Mouse (Mus musculus) midbrain, embryonic 15.5 days (tissue): ENCODE measurements at regions not wholly inside any gene's neighbourhood (a gene's known extent, or its start where the extent isn't known, plus 50 kb on each side); places are given as distances from the start of the nearest gene placed in this dataset.

Experiments used
- ATAC-seq: fragments of 200-750 bp; cut with Nextera tagmentation; replicated peaks from 2 replicates; pipeline ENCODE4 v1.8.0; 2017; ENCODE audit warnings: moderate TSS enrichment
- H3K27ac ChIP-seq: fragments of 300-500 bp; sonication (generic); 2 replicates; pipeline ENCODE4 v1.5.1; 2015; ENCODE audit warnings: mild to moderate bottlenecking, inconsistent platforms
- H3K27me3 ChIP-seq: fragments of 300-500 bp; sonication (generic); replicated peaks from 2 replicates; pipeline ENCODE4 v1.6.1; 2015; ENCODE audit warnings: inconsistent platforms
- H3K36me3 ChIP-seq: fragments of 300-500 bp; sonication (generic); replicated peaks from 2 replicates; pipeline ENCODE4 v1.6.1; 2015; ENCODE audit warnings: inconsistent platforms
- H3K4me1 ChIP-seq: fragments of 300-500 bp; sonication (generic); 2 replicates; pipeline ENCODE4 v1.6.1; 2015; ENCODE audit warnings: inconsistent platforms
- H3K4me2 ChIP-seq: fragments of 300-500 bp; sonication (generic); 2 replicates; pipeline ENCODE4 v1.6.1; 2015; ENCODE audit warnings: inconsistent platforms, mild to moderate bottlenecking, moderate library complexity
- H3K4me3 ChIP-seq: fragments of 300-500 bp; sonication (generic); 2 replicates; pipeline ENCODE4 v1.5.1; 2015; ENCODE audit warnings: mild to moderate bottlenecking, inconsistent platforms
- H3K9ac ChIP-seq: fragments of 300-500 bp; sonication (generic); 2 replicates; pipeline ENCODE4 v1.6.1; 2015; ENCODE audit warnings: mild to moderate bottlenecking, inconsistent platforms
- H3K9me3 ChIP-seq: fragments of 300-500 bp; sonication (generic); 2 replicates; pipeline ENCODE4 v1.6.1; 2016; ENCODE audit warnings: inconsistent platforms
- WGBS: fragments of 180-500 bp; shearing (Covaris S2); methylation state at CpG from one replicate; pipeline ENCODE4 v1.1.7; 2015; ENCODE audit warnings: mixed read lengths; 5-methylcytosine and 5-hydroxymethylcytosine counted together

DNA sequence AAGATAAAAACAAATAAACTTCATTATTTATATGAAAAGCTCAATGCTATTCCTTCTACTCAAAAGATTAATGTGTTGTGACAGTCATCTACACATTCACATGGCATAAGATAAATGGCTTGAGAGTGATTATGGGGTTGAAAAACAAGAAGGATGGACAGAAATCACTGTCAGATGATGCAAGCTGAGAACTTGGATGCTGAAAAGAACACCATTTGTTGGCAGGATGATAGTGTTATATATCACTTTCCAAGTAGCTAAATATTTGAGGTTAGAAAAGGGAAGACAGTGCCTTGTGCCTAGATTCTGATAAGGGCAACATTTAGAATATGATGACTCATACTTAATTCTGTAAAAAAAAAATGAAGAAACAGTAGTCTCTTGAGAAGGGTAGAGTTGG, 817.0 kb downstream of the Phex start:
- ATAC-seq = no peak
- no peak overlapping the region for H3K4me2 ChIP-seq
- no peaks in the 10 kb centered on the region for H3K27me3 ChIP-seq

DNA sequence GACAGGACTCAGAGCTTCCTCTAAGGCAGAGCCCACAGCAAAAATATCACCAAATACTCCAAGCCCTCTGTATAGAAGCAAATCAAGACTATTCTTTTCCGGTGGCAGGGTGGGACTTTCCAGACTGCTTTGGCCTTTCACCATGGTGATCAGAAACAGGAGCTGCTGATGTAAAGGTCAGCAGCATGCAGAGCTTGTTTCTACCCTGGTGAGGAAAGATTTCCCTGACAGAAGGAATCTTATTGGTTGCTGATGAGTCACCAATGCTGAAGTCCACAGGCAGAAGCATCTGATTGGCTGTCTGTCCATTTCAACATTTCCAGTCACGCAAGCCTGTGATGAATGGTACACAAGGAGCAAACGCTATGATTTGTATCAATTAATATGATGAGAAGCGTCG, 820.4 kb downstream of the Phex start:
- Histone ChIP-seq H3K9me3 (no peaks in the 10 kb centered on the region), H3K4me1 (no peaks in the 10 kb centered on the region), H3K4me3 (no peak overlapping the region), H3K9ac (no peak overlapping the region), H3K27me3 (no peaks in the 10 kb centered on the region), H3K27ac (no peak overlapping the region), H3K4me2 (no peak overlapping the region), H3K36me3 (no peaks in the 10 kb centered on the region)
- 72% methylated on average over 5 of the region's 5 CpGs for WGBS
- ATAC-seq = peak; percentile 83; the same call in 1 of the 2 replicates

More for the DNA sequence above, 817.0 kb downstream of the Phex start:
- no peaks in the 10 kb centered on the region for H3K4me1 ChIP-seq
- H3K4me3 ChIP-seq = no peak overlapping the region
- no peaks in the 10 kb centered on the region for H3K9me3 ChIP-seq
- H3K27ac ChIP-seq = no peak overlapping the region
- H3K9ac ChIP-seq = no peak overlapping the region
- no peaks in the 10 kb centered on the region for H3K36me3 ChIP-seq
